14 mouse cellular contexts compared by ENCODE assay signal in genomic region chr12:32770766-32771165, GRCm38 (mm10).
"Had no signal": no experiment of that assay in that cellular context is flagged by ENCODE, and none has a peak within 500 bp of the region (broad histone marks: within the 10 kb centered on the region; RNA-seq: fewer than 3 reads in every experiment).

No protein-coding gene starts in this region.

- H3K36me3 ChIP-seq: midbrain, embryonic 13.5 days; midbrain, embryonic 15.5 days; neural tube, embryonic 12.5 days; stomach, embryonic 15.5 days had no signal

- H3K4me1 ChIP-seq: megakaryocyte, embryonic 14.5 days; midbrain, embryonic 13.5 days; midbrain, embryonic 15.5 days; neural tube, embryonic 12.5 days; stomach, embryonic 15.5 days had no signal

- DNase-seq: lung, adult 18-20 months; lung, embryonic 14.5 days; lung, postnatal 10 days; lung, postnatal 4 days; right cerebral cortex, postnatal 14 days; thymus, adult 2 months; thymus, postnatal 25 days; thymus, postnatal 4 days had no signal

- H3K9ac ChIP-seq: lung, embryonic 14.5 days; midbrain, embryonic 13.5 days; midbrain, embryonic 15.5 days; neural tube, embryonic 12.5 days; stomach, embryonic 15.5 days had no signal

- H3K4me3 ChIP-seq: megakaryocyte, embryonic 14.5 days; midbrain, embryonic 13.5 days; midbrain, embryonic 15.5 days; neural tube, embryonic 12.5 days; stomach, embryonic 15.5 days had no signal

- H3K27ac ChIP-seq: midbrain, embryonic 13.5 days; midbrain, embryonic 15.5 days; neural tube, embryonic 12.5 days; stomach, embryonic 15.5 days; stomach, postnatal 0 days had no signal

- H3K27me3 ChIP-seq: midbrain, embryonic 13.5 days; midbrain, embryonic 15.5 days; neural tube, embryonic 12.5 days; stomach, embryonic 15.5 days had no signal
